Mouse (Mus musculus): ENCODE measurements around the gene Actr1b. TPM values are rescaled to one million over a fixed set of nuclear protein-coding genes. Genes with fewer than 3 reads are reported as not detected.

The Actr1b gene
- polyA plus RNA-seq (2015; fragmentation: Nextera tagmentation; extraction: Ambion mirVana), result 27.3 and 30.9 TPM in 2 replicates

- Histone ChIP-seq H3K9me3 (replicated peaks) (no peaks in the 10 kb centered on the region), H3K36me3 (replicated peaks) (no peaks in the 10 kb centered on the region), H3K4me3 (replicated peaks) (no peak within 1 kb of the TSS), H3K4me2 (no peak within 1 kb of the TSS), H3K4me1 (replicated peaks) (peaks cover 8% of the 10 kb centered on the region), H3K9ac (no peak within 1 kb of the TSS), H3K27ac (replicated peaks) (no peak within 1 kb of the TSS), H3K27me3 (no peaks in the 10 kb centered on the region)
- no peak for ATAC-seq (ENCODE audit: insufficient read depth)
- WGBS (ENCODE audit: insufficient replicate concordance), result 53% methylated on average over 5 of the region's 5 CpGs
Measured at GRCm38 (mm10) chr1:36714311-36714710, at the start of gene Actr1b. Actr1b (minus strand) TSS chr1:36714422.

GRCm38 (mm10) chr1:36761568-36761967, 47.3 kb upstream of the Actr1b start, which contains the start of gene Zap70:
Zap70 (plus strand) TSS chr1:36761798.
- H3K4me1 ChIP-seq (replicated peaks), result no peaks in the 10 kb centered on the region
- H3K9ac ChIP-seq, result no peak within 1 kb of the TSS
- H3K27ac ChIP-seq (replicated peaks), result no peak within 1 kb of the TSS
- WGBS (ENCODE audit: insufficient replicate concordance), result 68% methylated on average over 11 of the region's 11 CpGs
- H3K4me3 ChIP-seq (replicated peaks), result no peak within 1 kb of the TSS
- H3K4me2 ChIP-seq, result no peak within 1 kb of the TSS
- no peaks in the 10 kb centered on the region for H3K36me3 ChIP-seq (replicated peaks)
- no peaks in the 10 kb centered on the region for H3K9me3 ChIP-seq (replicated peaks)
- ATAC-seq (ENCODE audit: insufficient read depth), result no peak
- H3K27me3 ChIP-seq, result no peaks in the 10 kb centered on the region

GRCm38 (mm10) chr1:36761061-36761460, 46.8 kb upstream of the Actr1b start:
- no peak for ATAC-seq (ENCODE audit: insufficient read depth)
- Histone ChIP-seq H3K9ac (no peak overlapping the region), H3K4me2 (no peak overlapping the region), H3K36me3 (replicated peaks) (no peaks in the 10 kb centered on the region), H3K9me3 (replicated peaks) (no peaks in the 10 kb centered on the region), H3K27ac (replicated peaks) (no peak overlapping the region), H3K27me3 (no peaks in the 10 kb centered on the region), H3K4me3 (replicated peaks) (no peak overlapping the region), H3K4me1 (replicated peaks) (no peaks in the 10 kb centered on the region)
- 53% methylated on average over 8 of the region's 8 CpGs for WGBS (ENCODE audit: insufficient replicate concordance)

- WGBS (ENCODE audit: insufficient replicate concordance), result 53% methylated on average over 9 of the region's 9 CpGs
- H3K9me3 ChIP-seq (replicated peaks), result no peaks in the 10 kb centered on the region
- no peak overlapping the region for H3K27ac ChIP-seq (replicated peaks)
- H3K4me2 ChIP-seq, result no peak overlapping the region
- H3K9ac ChIP-seq, result no peak overlapping the region
- ATAC-seq (ENCODE audit: insufficient read depth), result no peak
- H3K4me3 ChIP-seq (replicated peaks), result no peak overlapping the region
- no peaks in the 10 kb centered on the region for H3K27me3 ChIP-seq
- H3K36me3 ChIP-seq (replicated peaks), result no peaks in the 10 kb centered on the region
- no peaks in the 10 kb centered on the region for H3K4me1 ChIP-seq (replicated peaks)
Measured at GRCm38 (mm10) chr1:36760401-36760800, 46.2 kb upstream of the Actr1b start.

- H3K27me3 ChIP-seq, result no peaks in the 10 kb centered on the region
- no peak for ATAC-seq (ENCODE audit: insufficient read depth)
- 68% methylated on average over 18 of the region's 18 CpGs for WGBS (ENCODE audit: insufficient replicate concordance)
- no peaks in the 10 kb centered on the region for H3K4me1 ChIP-seq (replicated peaks)
- no peaks in the 10 kb centered on the region for H3K36me3 ChIP-seq (replicated peaks)
- no peak overlapping the region for H3K27ac ChIP-seq (replicated peaks)
- no peak overlapping the region for H3K4me3 ChIP-seq (replicated peaks)
- H3K9ac ChIP-seq, result no peak overlapping the region
- no peak overlapping the region for H3K4me2 ChIP-seq
- H3K9me3 ChIP-seq (replicated peaks), result no peaks in the 10 kb centered on the region
Measured at GRCm38 (mm10) chr1:36759076-36759475, 44.9 kb upstream of the Actr1b start.

GRCm38 (mm10) chr1:36758553-36758952, 44.3 kb upstream of the Actr1b start:
- no peak overlapping the region for H3K9ac ChIP-seq
- no peaks in the 10 kb centered on the region for H3K9me3 ChIP-seq (replicated peaks)
- no peaks in the 10 kb centered on the region for H3K36me3 ChIP-seq (replicated peaks)
- ATAC-seq (ENCODE audit: insufficient read depth), result no peak
- no peak overlapping the region for H3K27ac ChIP-seq (replicated peaks)
- H3K27me3 ChIP-seq, result no peaks in the 10 kb centered on the region
- H3K4me2 ChIP-seq, result no peak overlapping the region
- WGBS (ENCODE audit: insufficient replicate concordance), result 75% methylated on average over 9 of the region's 9 CpGs
- H3K4me1 ChIP-seq (replicated peaks), result no peaks in the 10 kb centered on the region
- H3K4me3 ChIP-seq (replicated peaks), result no peak overlapping the region

- Histone ChIP-seq H3K4me2 (no peak overlapping the region), H3K9me3 (replicated peaks) (no peaks in the 10 kb centered on the region), H3K27ac (replicated peaks) (no peak overlapping the region), H3K9ac (no peak overlapping the region), H3K27me3 (no peaks in the 10 kb centered on the region), H3K4me1 (replicated peaks) (no peaks in the 10 kb centered on the region), H3K36me3 (replicated peaks) (no peaks in the 10 kb centered on the region), H3K4me3 (replicated peaks) (no peak overlapping the region)
- no peak for ATAC-seq (ENCODE audit: insufficient read depth)
- WGBS (ENCODE audit: insufficient replicate concordance), result 25% methylated on average over 6 of the region's 6 CpGs
Measured at GRCm38 (mm10) chr1:36753932-36754675, 39.9 kb upstream of the Actr1b start.

GRCm38 (mm10) chr1:36746452-36746851, 32.2 kb upstream of the Actr1b start:
- peaks cover 16% of the 10 kb centered on the region; the same call in 1 of the 2 replicates for H3K27me3 ChIP-seq
- no peaks in the 10 kb centered on the region for H3K9me3 ChIP-seq (replicated peaks)
- no peak for ATAC-seq (ENCODE audit: insufficient read depth)

GRCm38 (mm10) chr1:36745661-36746060, 31.4 kb upstream of the Actr1b start:
- no peak overlapping the region for H3K4me3 ChIP-seq (replicated peaks)
- H3K27me3 ChIP-seq, result peaks cover 17% of the 10 kb centered on the region; the same call in 1 of the 2 replicates
- 61% methylated on average over 4 of the region's 4 CpGs for WGBS (ENCODE audit: insufficient replicate concordance)
- no peak overlapping the region for H3K4me2 ChIP-seq
- H3K9ac ChIP-seq, result no peak overlapping the region
- H3K36me3 ChIP-seq (replicated peaks), result no peaks in the 10 kb centered on the region
- no peak overlapping the region for H3K27ac ChIP-seq (replicated peaks)
- H3K9me3 ChIP-seq (replicated peaks), result no peaks in the 10 kb centered on the region
- no peaks in the 10 kb centered on the region for H3K4me1 ChIP-seq (replicated peaks)
- ATAC-seq (ENCODE audit: insufficient read depth), result no peak

More at GRCm38 (mm10) chr1:36746452-36746851, 32.2 kb upstream of the Actr1b start:
- no peak overlapping the region for H3K27ac ChIP-seq (replicated peaks)
- H3K4me1 ChIP-seq (replicated peaks), result no peaks in the 10 kb centered on the region
- no peaks in the 10 kb centered on the region for H3K36me3 ChIP-seq (replicated peaks)
- H3K4me3 ChIP-seq (replicated peaks), result no peak overlapping the region
- WGBS (ENCODE audit: insufficient replicate concordance), result 44% methylated on average over 15 of the region's 15 CpGs
- no peak overlapping the region for H3K9ac ChIP-seq
- no peak overlapping the region for H3K4me2 ChIP-seq

- Histone ChIP-seq H3K9ac (no peak overlapping the region), H3K4me1 (replicated peaks) (no peaks in the 10 kb centered on the region), H3K4me2 (peak overlapping the region; percentile 33; the same call in 1 of the 2 replicates), H3K27ac (replicated peaks) (no peak overlapping the region), H3K36me3 (replicated peaks) (no peaks in the 10 kb centered on the region), H3K4me3 (replicated peaks) (no peak overlapping the region), H3K27me3 (peaks cover 20% of the 10 kb centered on the region; the same call in 1 of the 2 replicates), H3K9me3 (replicated peaks) (no peaks in the 10 kb centered on the region)
- no peak for ATAC-seq (ENCODE audit: insufficient read depth)
- 26% methylated on average over 17 of the region's 17 CpGs for WGBS (ENCODE audit: insufficient replicate concordance)
Measured at GRCm38 (mm10) chr1:36744268-36744944, 30.2 kb upstream of the Actr1b start.

- Histone ChIP-seq H3K4me3 (replicated peaks) (no peak overlapping the region), H3K9ac (no peak overlapping the region), H3K27me3 (peaks cover 20% of the 10 kb centered on the region; the same call in 1 of the 2 replicates), H3K9me3 (replicated peaks) (no peaks in the 10 kb centered on the region), H3K27ac (replicated peaks) (no peak overlapping the region), H3K4me1 (replicated peaks) (no peaks in the 10 kb centered on the region), H3K36me3 (replicated peaks) (no peaks in the 10 kb centered on the region), H3K4me2 (no peak overlapping the region)
- no peak for ATAC-seq (ENCODE audit: insufficient read depth)
- 45% methylated on average over 9 of the region's 9 CpGs for WGBS (ENCODE audit: insufficient replicate concordance)
Measured at GRCm38 (mm10) chr1:36743046-36743445, 28.8 kb upstream of the Actr1b start.
